Mouse (Mus musculus) adrenal gland, adult 2 months (tissue): ENCODE measurements at regions not wholly inside any gene's neighbourhood (a gene's known extent, or its start where the extent isn't known, plus 50 kb on each side); places are given as distances from the start of the nearest gene placed in this dataset.
A peak's percentile ranks its signal among the peaks of the same experiment; 100 is the strongest.

Experiments
- DNase-seq: peaks from one replicate; pipeline ENCODE4 v3.0.0; 2021

DNA sequence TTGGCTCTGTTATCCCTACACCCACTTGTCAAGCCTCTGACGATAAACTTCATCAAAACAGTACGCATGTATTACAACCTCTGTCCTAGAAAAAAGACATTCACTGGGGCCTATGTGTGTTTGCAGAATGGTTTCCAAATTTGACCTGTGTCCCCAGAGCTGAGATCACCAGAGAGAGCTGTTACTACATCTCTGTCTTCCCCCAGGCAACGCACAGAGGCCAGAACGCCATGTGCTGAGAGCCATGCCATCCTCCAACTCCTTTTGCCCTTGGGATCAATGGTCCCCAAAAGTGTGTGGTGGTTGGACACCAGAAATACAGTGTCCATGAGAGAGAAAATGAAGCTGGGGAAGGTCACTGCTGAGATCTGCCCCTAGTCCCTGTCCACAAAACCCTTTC, 137.1 kb downstream of the Tomm20 start:
- DNase-seq: no peak

DNA sequence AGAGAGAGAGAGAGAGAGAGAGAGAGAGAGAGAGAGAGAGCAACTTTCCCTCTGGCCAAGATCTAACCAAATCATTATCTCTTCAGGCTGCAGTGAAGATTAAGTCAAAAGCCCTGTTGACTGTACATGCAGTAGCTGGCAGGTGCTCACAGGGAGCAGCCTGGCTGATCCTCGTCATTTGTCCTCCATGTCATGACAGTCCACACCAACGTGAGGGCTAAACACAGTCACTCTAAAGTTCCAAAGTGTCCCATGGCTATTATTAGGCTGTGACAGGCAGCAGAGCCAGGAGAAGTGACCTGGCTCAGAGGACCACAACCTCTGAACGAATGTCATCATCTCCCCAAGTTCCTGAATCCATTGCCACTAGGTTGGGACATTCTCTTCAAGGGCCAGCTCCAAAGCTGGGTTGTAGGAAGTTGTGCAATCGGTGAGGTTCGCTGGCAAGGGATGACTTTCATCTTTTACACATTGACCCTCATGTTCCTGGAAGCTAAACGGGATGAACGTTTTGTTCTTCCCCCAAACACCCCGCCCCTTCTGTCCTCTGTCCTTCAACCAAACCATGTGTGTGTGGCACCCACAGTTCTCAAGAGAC, 138.4 kb downstream of the Tomm20 start:
- DNase-seq: peak; percentile 80

DNA sequence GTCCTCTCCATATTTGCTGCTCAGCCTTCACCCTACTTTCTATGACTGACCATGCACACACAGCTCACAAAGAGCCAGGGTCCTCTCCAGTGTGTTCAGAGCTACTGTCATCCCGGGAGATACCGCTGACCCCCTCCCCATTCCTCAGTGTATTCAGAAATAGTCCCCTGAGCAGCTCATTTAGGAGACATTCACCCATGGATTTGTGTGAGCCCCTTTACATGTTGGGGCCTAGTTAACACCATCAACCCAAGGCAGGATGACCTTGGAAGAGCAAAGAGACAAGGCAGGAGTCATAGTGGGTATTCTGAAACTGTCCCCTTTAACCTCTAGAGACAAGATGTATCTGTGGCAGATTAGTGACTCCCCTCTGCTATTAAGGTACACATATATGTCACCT, 139.1 kb downstream of the Tomm20 start:
- DNase-seq: no peak

- DNase-seq: no peak
Observed at GRCm38 (mm10) chr8:126806181-126806560, 139.5 kb downstream of the Tomm20 start.

- peak; percentile 82 for DNase-seq
Observed at GRCm38 (mm10) chr8:126805365-126806180, 140.1 kb downstream of the Tomm20 start.

GRCm38 (mm10) chr8:126804115-126804514, 141.5 kb downstream of the Tomm20 start:
- DNase-seq: no peak

DNA sequence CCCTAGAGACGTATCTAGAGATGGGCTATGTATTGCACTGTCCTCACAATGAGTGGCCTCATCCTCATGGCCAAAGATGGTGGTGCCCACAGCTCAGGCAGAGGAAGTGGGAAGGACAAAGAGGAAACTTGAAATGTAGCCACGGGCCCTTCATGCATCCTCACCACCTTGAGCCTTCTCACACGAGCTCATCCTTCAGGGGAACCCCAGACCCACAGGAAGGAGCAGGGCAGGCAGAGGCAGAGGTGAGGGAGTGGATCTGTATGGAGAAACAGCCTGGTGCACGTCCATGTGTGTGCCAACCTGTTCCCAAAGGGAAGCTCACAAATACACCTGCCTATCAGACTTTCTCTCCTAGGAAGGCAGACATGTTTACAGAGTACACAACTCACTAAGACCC, 143.0 kb downstream of the Tomm20 start:
- DNase-seq: no peak

DNA sequence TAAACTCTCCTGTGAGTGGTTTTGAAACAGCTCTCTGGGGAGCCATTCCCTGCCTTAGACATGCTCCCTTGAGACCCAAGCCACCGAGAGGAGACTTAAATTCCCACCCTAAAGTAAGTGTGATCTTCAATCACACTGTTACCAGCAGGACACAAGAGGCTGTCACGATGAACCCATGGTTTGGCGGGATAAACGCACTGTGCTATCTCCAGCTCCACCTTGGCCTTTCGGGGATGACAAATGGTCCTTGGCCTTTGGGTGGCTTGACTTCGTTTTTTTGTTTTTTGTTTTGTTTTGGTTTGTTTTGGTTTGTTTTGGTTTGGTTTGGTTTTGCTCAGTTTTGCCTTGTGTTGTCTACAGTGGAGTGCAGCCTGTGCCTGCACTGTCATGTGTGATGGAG, 144.7 kb downstream of the Tomm20 start:
- peak; percentile 58 for DNase-seq

DNA sequence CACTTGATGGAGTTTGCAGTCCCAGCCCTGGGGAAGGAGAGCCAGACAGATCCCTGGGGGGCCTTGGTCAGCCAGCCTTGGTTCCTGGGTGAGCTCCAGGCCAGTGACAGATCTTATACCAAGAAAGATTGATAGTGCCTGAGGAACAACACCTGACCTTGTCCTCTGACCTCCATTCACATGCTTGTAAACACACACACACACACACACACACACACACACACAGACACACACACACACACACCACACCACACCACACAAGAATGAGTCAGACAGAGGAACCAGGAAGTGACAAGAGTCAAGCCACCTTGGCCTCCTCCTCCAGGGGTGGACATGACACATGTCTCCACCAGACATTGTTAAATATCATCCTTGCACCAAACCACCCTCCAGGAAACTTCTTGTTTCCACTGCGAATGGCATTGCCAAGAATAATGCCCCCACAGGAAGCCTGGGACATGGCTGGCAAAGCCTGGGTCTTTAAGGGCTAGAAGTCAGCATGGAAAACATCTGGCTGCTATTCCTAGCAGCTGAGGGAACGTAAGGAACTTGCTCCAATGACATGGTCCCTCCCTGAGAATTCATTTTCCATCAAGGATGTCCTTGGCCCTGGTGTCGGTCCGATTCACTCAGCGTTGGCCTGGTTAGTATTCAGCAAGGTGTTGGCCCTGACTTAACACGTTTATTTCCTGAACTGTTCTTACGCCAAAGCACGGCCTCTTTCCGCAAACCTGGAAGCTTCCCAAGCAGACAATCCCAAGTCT, 147.9 kb downstream of the Tomm20 start:
- DNase-seq: peak; percentile 72

DNA sequence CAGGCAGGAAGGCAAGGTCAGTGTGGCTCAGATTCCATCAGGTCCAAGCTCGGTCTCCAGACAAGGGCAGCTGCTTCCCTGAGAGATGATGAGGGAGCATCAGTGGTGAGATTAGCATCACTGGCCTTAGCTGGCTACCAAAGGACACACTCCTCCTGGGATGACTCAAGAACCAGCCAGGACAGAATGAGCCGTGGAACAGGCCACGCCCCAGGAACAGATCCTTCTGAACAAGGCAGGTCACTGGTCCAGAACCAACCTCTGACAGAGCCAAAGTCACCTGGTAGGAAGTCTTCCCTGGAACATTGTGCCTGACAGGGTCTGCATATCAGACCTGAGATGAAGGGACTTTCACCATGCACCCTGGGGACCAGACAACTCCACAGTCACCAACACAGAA, 152.0 kb downstream of the Tomm20 start:
- peak; percentile 37 for DNase-seq

DNA sequence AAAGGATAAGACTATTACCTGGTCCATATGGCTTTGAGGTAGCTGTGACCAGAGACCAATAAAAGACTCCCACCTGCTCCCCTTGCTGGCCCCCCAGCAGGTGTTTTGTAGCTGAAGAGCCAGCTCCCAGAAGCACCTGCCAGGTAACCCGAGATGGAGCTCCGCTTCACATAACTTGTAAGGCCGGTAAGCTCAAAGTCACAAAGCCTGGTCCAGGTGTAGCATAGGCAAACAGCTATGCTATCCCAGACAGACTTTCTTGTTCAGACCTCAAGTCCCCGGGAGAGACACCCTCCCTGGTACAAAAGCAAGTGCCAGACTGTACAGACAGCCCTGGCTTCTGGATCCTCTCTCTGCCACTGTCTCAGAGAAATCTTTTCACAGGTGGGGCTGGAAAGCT, 154.6 kb downstream of the Tomm20 start:
- no peak for DNase-seq

DNA sequence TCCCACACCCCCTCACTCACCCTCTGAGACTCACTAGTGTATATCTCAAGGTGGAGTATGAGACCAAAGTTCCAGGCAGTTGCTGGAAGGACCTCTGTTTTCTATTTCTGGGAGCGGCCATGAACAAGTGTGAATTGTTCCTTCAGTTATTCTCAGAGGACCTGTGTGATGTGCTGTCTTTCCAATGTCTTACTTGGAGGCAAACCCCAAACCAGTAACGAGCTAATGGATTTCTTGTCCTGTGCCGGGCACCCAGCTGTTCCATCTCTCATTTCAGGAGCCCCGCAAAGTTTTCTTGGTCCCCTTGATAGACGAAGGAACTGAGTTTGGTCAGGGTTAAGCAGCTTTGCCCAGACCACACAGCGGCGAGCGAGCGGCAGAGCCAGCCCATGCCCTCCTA, 155.4 kb downstream of the Tomm20 start:
- no peak for DNase-seq

DNA sequence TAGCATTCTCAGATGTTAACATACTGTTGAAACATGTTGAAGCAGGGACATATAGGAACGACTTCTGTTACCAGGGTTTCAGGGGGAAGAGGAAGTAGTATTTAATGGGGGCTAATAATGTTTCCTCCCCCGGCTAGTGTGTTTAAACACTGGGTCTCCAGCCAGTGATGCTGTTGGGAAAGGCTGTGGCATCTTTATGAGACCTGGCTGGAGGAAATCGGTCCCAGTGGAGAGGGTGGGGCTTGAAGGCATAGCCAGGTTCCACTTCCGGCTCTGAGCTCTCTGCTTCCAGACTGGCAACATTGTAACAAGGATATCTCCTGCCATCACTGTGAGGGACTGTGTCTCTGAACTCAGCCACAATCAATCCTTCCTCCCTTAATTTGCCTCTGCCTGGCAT, 156.6 kb downstream of the Tomm20 start:
- no peak for DNase-seq

DNA sequence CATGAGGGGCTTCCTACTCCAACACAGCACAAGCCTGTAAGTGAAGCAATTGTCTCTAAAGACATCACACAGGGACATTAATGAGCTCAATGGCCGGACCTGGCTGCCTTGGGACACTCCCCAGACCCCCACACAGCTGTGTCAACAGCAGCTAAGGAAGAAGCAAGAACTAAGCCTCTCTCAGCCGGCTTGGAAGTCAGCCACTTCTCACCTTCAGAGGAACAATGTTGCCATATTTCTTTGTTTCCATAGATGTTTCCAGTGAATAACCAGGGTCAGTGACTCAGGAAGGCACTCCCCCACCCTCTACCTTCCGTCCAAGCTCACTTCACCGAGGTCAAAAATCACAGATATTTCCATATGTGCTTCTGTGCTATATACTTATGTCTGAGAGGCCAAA, 157.0 kb downstream of the Tomm20 start:
- peak; percentile 26 for DNase-seq

GRCm38 (mm10) chr8:126787398-126787797, 158.2 kb downstream of the Tomm20 start:
- DNase-seq: peak; percentile 92

DNA sequence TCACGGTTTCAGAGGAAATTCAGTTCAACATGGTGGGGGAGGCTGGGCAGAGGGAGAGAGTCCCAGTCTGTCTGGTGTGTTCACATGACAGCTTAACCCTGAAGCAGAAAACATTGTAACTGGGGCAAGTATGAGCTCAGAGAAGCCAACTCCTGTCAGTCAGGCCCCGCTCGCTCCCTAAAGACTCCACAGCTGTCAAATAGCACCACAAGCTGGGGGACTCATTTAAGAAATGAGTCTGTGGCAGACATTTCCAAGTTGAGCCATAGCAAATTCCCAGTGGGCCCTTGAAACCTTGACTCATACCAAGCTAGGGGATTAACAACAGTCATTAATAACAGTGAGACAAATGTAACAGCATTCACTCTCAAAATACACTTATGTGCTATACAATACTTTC, 160.4 kb downstream of the Tomm20 start:
- no peak for DNase-seq

DNA sequence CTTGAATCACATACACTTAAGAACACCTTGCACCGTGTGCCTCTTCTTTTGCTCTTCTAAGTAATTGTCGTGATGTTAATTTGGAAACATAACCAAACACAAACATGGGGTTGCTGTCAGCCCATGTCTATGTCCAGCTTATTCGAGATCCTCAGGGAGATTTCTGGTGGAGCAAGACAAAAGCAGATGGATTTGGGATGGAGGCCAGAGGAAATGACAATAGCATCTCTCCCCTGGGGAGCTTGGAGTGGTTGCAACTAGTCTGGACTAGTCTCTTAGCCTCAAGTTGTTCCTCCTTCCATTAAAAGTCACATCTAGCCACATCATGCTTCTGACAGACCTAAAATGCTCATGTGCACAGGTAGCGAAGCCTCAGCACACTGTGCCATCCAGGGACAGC, 161.0 kb downstream of the Tomm20 start:
- no peak for DNase-seq

DNA sequence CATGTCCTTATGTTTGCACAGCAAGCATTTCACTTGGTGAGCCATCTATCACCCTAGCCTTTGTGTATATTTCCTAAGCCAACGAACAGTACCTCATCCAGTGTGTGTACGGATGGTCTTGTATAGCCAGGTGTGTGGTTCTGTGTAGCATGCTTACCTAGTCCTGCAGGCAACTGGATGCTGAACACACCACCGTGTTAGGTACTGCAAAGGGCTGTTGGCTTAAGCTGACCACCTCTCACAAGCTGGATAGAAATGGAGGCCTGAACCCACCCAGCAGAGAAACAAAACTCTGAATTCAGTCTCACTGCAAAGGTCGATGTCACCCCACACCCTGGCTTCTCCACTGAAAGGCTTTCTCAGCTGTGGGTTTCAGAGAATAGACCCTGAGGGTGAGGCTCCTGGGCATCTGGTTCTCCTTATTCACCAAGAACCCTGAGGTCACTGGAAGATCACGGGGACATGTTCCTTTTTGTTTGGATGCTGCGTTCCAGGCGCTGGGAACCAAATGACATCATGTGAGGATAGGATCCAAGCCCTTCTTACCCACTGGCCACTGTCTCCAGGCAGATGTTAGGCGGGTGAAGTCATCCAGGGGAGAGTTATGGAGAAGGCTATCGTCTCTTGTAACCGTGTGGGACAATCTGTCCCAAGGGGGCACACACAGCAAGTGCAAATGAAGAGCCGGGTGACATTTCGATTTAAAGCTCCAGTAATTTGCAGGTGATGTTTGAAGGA, 161.8 kb downstream of the Tomm20 start:
- no peak for DNase-seq

- no peak for DNase-seq
Observed at GRCm38 (mm10) chr8:126778673-126779072, 167.0 kb downstream of the Tomm20 start.

GRCm38 (mm10) chr8:126778131-126778530, 167.5 kb downstream of the Tomm20 start:
- no peak for DNase-seq

DNA sequence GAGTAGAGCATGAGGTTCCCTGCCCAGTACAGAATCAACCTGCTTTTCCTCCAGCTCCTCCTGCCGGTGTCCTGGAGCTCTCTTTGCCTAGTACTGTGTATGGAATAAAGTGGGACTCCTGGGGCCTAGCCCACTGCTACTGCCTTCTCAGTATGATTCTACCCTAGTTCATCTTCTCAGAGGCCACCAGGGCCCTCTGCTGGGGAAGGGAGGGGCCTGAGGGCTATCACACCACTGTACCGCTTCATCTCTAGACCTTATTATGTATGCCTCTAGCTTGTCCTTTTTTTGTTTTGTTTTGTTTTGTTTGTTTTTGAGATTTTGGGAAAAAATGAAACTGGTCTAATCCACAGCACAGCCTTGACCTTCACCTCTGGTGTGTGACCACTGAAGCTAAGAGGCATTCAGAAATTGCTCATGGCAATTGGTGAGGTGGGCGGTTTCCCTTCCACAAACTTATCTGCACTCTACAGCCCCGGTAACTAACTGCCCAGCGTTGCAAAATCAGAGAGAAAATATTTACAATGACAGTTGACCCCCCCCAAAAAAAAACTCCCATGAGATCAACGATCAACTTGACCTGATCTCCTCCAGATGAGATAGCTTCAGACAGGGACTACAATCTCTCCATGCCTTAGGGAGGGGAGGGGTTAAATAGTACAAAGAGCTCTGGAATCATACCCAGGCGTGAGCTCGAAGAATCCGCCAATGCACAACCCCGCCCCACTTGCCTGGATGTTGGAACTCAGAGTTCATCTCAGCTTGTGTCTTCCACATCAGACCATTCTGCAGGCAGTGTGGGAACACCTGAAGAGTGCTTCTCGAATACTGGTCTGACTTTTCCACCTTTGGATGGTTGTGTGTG, 168.8 kb downstream of the Tomm20 start:
- DNase-seq: no peak

DNA sequence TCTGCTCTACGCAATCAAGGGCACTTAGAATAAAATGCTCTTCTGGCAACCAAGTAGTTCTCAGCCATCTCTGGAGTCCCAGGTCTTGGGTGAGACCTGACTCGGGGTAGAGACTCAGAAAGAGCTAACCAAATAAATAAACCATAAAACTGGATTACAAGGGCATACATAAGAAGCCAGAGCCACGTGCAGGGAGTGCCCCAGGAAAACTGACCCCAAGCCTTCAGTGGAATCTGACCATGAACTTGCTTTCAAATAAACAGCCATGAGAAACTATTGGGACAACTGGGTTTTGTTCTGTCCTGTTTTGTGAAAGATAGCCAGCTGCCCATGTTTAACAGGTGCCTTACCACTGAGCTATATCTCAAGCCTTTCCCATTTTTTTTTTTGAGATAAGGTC, 170.3 kb downstream of the Tomm20 start:
- DNase-seq: no peak
